Mouse (Mus musculus) kidney, embryonic 14.5 days (tissue): Measurements from ENCODE around the gene Malrd1. TPM values are rescaled to one million over a fixed set of nuclear protein-coding genes. Genes with fewer than 3 reads are reported as not detected.

Experiments used
- ATAC-seq: fragments of 200-750 bp; cut with Nextera tagmentation; 2 replicates; pipeline ENCODE4 v1.8.0; 2017; ENCODE audit warnings: moderate number of reproducible peaks, mild to moderate bottlenecking, moderate TSS enrichment, moderate library complexity; ENCODE audit not compliant: low FRiP score, low TSS enrichment
- H3K27ac ChIP-seq: fragments of 300-500 bp; sonication (generic); 2 replicates; pipeline ENCODE4 v1.5.1; 2014; ENCODE audit warnings: low read depth, mild to moderate bottlenecking, low read length, moderate library complexity, mixed read lengths
- H3K27me3 ChIP-seq: fragments of 300-500 bp; sonication (generic); 2 replicates; pipeline ENCODE4 v1.6.1; 2014; ENCODE audit warnings: mild to moderate bottlenecking, low read length; ENCODE audit not compliant: control insufficient read depth, insufficient read depth
- H3K36me3 ChIP-seq: fragments of 300-500 bp; sonication (generic); 2 replicates; pipeline ENCODE4 v1.6.1; 2014; ENCODE audit warnings: low read length, mixed read lengths; ENCODE audit not compliant: control insufficient read depth, insufficient read depth
- H3K4me1 ChIP-seq: fragments of 300-500 bp; sonication (generic); 2 replicates; pipeline ENCODE4 v1.6.1; 2014; ENCODE audit warnings: low read length, mixed read lengths; ENCODE audit not compliant: control insufficient read depth, insufficient read depth
- H3K4me2 ChIP-seq: fragments of 300-500 bp; sonication (generic); replicated peaks from 2 replicates; pipeline ENCODE4 v1.6.1; 2014; ENCODE audit warnings: low read depth, mild to moderate bottlenecking, low read length
- H3K4me3 ChIP-seq: fragments of 300-500 bp; sonication (generic); 2 replicates; pipeline ENCODE4 v1.5.1; 2014; ENCODE audit warnings: mild to moderate bottlenecking, low read length
- H3K9ac ChIP-seq: fragments of 300-500 bp; sonication (generic); 2 replicates; pipeline ENCODE4 v1.6.1; 2014; ENCODE audit warnings: low read depth, mild to moderate bottlenecking, low read length, moderate library complexity
- H3K9me3 ChIP-seq: fragments of 300-500 bp; sonication (generic); 2 replicates; pipeline ENCODE4 v1.6.1; 2016; ENCODE audit warnings: low read length; ENCODE audit not compliant: control insufficient read depth
- WGBS: fragments of 180-500 bp; shearing (Covaris S2); extraction: QIAGEN DNeasy Blood & Tissue Kit; methylation state at CpG from one replicate; pipeline ENCODE4 v1.1.7; 2014; 5-methylcytosine and 5-hydroxymethylcytosine counted together
- polyA plus RNA-seq: library from polyadenylated mRNA; unstranded; fragments of >200 nt; fragmentation: Nextera tagmentation; extraction: Ambion mirVana; gene quantifications from 2 replicates; pipeline ENCODE4 v1.2.1, GENCODE M21; 2014

Malrd1 gene
- 0.10 and 0.58 TPM in 2 replicates for polyA plus RNA-seq

DNA sequence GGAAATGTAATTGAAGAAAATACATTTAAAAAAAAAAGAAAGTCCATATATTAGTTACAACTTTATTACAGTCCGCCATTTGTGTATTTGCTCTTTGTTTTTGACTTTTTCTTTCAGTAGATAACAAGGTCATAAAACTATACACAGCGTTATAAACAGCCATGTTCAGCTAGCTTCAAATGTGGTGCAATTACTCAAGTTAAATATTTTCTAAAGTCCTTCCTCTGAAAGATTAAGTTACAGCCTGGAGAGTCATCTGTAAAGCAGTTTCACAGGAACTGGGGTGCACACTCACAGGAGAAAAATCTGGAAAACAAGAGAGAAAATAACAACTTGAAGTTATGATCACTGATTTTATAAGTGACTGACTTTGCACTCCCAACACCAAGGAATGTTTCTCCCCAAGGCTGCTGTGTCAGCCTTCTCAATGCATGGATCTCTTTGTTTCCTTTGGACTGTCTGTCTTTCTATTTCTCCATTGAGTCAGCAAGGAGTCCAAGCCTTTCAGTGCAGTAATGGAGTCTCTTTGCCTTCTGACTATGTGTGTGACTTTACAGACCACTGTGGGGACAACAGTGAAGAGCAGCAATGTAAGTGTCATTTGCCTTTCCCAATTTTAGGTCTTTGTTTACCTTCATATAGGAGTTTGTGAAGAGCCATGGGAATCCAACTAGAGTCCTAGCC lies at the start of gene Malrd1:
Gene Malrd1 (plus strand): TSS at position 239 of the 684 bp plus-strand sequence.
- Histone ChIP-seq H3K4me2 (no peak within 1 kb of the TSS), H3K9ac (no peak within 1 kb of the TSS), H3K36me3 (no peaks in the 10 kb centered on the region), H3K4me1 (no peaks in the 10 kb centered on the region), H3K4me3 (no peak within 1 kb of the TSS), H3K27me3 (no peaks in the 10 kb centered on the region), H3K9me3 (peaks cover 15% of the 10 kb centered on the region), H3K27ac (no peak within 1 kb of the TSS)
- no peak for ATAC-seq
- 56% methylated on average over 2 of the region's 2 CpGs for WGBS

DNA sequence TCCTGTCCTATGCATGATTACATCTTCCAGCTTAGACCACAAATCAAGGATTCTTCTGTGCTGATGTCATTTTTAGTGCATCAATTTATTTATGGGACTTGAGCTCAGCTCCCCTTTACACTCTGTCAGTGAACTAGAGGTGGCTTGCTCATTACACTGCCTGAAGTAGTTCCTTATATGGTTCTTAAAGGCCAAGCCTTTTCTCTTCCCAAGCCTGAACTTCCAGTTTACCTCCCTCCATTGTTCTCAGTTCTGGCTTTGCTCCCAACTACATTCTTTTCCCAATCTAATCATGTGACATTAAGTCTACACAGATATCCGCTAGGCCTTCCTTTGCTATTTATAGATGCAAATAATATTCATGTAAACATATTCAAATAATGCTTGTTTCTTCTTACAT lies 12.4 kb downstream of the Malrd1 start:
- no peak overlapping the region for H3K27ac ChIP-seq
- 70% methylated on average over 1 of the region's 1 CpGs for WGBS
- H3K27me3 ChIP-seq, result no peaks in the 10 kb centered on the region
- no peak for ATAC-seq
- no peaks in the 10 kb centered on the region for H3K36me3 ChIP-seq
- no peak overlapping the region for H3K9ac ChIP-seq
- no peaks in the 10 kb centered on the region for H3K9me3 ChIP-seq
- no peak overlapping the region for H3K4me3 ChIP-seq
- H3K4me2 ChIP-seq, result no peak overlapping the region
- no peaks in the 10 kb centered on the region for H3K4me1 ChIP-seq

DNA sequence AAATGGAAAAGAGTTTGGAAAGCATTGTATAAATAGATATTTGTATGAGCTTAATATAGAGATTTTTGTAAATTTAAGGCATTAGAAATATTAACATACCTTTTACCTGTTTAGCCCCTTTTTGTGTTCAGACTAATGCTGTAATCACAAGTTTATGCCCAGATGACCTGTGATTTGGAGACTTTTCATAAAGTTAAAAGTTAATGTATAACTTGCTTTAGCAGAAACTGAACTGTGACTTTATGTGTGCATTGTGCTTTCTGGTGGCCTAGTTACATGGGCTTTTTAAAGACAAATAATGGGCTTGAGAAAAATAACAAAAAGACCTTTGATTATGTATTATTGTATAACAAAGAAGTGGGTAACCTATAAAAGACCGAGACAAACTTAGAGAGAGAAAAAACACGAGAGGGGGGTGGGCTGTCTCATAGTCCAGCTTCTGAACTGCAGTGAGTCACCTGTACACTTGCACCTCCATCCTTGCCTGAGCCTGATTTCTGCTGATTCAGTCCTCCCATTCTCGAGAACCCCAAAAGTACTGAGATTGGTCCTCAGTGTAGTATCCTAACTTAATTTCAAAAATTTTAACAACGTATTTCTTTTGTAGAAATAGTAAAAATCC lies 87.2 kb downstream of the Malrd1 start:
- WGBS, result 62% methylated on average over 4 of the region's 4 CpGs
- Histone ChIP-seq H3K9me3 (no peaks in the 10 kb centered on the region), H3K27me3 (no peaks in the 10 kb centered on the region), H3K4me3 (no peak overlapping the region), H3K36me3 (no peaks in the 10 kb centered on the region), H3K4me1 (no peaks in the 10 kb centered on the region), H3K4me2 (no peak overlapping the region), H3K27ac (no peak overlapping the region), H3K9ac (no peak overlapping the region)
- no peak for ATAC-seq

DNA sequence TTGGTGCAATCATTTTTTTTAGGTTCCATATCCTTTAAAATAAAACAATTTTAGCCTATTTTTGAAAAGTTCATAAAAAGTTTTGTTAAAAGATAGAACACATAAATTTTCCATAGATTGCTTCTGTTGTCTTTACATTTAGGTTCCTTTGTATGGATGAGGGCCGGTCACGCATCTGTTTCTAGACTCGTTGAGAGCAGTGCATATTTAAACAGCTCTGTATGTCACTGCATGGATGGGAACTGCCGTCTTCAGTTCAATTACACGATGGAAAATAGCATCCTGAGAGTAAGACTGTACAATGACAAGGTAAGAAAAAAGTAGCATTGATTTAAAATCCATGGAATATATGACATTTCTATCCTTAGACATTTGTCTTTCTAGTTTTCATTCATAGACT lies 87.7 kb downstream of the Malrd1 start:
- no peaks in the 10 kb centered on the region for H3K27me3 ChIP-seq
- no peaks in the 10 kb centered on the region for H3K4me1 ChIP-seq
- H3K9me3 ChIP-seq, result no peaks in the 10 kb centered on the region
- 70% methylated on average over 5 of the region's 5 CpGs for WGBS
- ATAC-seq, result no peak
- no peak overlapping the region for H3K4me2 ChIP-seq
- no peak overlapping the region for H3K4me3 ChIP-seq
- H3K9ac ChIP-seq, result no peak overlapping the region
- H3K36me3 ChIP-seq, result no peaks in the 10 kb centered on the region
- H3K27ac ChIP-seq, result no peak overlapping the region

DNA sequence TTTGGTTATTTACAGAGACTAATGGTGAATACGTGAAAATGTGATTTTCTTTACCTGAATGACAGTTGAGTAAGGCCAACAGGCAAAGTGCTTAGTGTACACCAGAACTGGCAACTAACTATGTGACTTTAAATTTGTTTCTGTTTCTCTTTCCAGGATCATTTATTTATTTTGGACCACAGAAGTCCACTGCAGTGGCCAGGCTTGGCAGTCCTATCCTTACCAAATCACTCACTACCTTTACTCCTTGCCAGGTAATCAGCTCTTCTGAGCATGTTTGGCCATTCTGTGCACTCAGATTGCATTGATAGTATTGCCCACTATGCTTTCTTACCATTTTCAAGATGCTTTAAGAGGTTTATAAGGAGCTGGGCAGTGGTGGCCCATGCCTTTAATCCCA lies 109.5 kb downstream of the Malrd1 start:
- ATAC-seq, result no peak
- no peaks in the 10 kb centered on the region for H3K9me3 ChIP-seq
- H3K27me3 ChIP-seq, result no peaks in the 10 kb centered on the region
- no peak overlapping the region for H3K4me3 ChIP-seq
- no peaks in the 10 kb centered on the region for H3K36me3 ChIP-seq
- no peak overlapping the region for H3K4me2 ChIP-seq
- H3K27ac ChIP-seq, result no peak overlapping the region
- H3K9ac ChIP-seq, result no peak overlapping the region
- WGBS, result 88% methylated on average over 1 of the region's 1 CpGs
- no peaks in the 10 kb centered on the region for H3K4me1 ChIP-seq

DNA sequence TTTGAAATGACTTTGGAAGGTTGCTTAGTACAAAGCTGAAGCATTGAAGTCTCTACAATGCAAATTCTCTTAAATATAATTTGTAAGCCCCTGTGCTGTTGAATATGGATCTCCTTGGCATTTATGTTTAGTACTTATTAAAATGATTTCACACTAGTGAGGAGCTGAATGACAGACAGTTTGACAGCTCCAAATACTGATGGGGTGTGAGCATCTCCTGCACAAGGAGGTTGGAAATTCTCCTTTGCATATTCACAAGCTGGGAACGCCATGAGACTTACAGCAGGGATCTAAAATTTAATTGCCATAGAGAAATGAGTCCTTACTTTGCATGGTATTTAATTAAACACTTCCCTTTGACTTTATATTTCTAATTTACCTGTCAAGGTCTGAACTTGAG lies 117.6 kb downstream of the Malrd1 start:
- 91% methylated on average over 1 of the region's 1 CpGs for WGBS
- H3K4me1 ChIP-seq, result no peaks in the 10 kb centered on the region
- no peaks in the 10 kb centered on the region for H3K36me3 ChIP-seq
- H3K27ac ChIP-seq, result no peak overlapping the region
- H3K27me3 ChIP-seq, result no peaks in the 10 kb centered on the region
- no peak overlapping the region for H3K4me3 ChIP-seq
- H3K9ac ChIP-seq, result no peak overlapping the region
- no peak for ATAC-seq
- no peaks in the 10 kb centered on the region for H3K9me3 ChIP-seq
- no peak overlapping the region for H3K4me2 ChIP-seq

DNA sequence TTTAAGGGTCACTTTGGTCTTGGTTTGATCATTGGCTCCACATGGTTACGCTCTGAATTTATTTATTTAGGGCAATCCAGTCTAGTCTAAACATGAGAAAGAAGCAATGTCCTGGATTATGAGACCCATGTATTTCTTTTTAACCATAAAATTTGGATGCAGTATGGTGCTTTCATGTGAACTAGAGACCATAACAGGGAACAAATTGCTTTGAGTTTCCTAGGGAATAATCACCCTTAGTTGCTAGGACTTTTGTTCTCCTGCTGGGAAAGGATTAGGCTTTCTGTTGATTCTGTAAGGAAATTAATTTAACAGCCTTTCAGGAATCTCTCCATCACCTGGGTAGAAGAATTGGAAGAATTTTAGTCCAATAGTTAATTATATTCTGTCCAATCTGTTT lies 130.1 kb downstream of the Malrd1 start:
- Histone ChIP-seq H3K36me3 (no peaks in the 10 kb centered on the region), H3K4me2 (no peak overlapping the region), H3K4me3 (no peak overlapping the region), H3K4me1 (no peaks in the 10 kb centered on the region), H3K9ac (no peak overlapping the region), H3K9me3 (no peaks in the 10 kb centered on the region), H3K27me3 (no peaks in the 10 kb centered on the region), H3K27ac (no peak overlapping the region)
- WGBS, result 84% methylated on average over 1 of the region's 1 CpGs
- ATAC-seq, result no peak

DNA sequence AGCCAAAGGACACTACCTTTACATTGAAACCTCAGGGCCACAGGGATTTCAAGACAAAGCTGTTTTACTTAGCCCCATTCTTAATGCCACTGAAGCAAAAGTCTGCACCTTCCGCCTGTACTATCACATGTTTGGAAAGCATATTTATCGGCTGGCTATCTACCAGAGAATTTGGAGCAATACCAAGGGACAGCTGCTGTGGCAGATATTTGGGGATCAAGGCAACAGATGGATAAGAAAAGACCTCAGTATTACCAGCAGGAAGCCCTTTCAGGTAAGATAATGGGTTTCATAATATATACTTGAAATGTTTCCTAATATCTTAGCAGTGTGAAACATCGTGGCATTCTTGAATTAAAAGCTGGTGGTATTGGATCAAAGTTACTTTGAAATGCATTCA lies 176.7 kb downstream of the Malrd1 start:
- ATAC-seq, result no peak
- no peaks in the 10 kb centered on the region for H3K36me3 ChIP-seq
- WGBS, result 91% methylated on average over 3 of the region's 3 CpGs
- H3K27ac ChIP-seq, result no peak overlapping the region
- no peak overlapping the region for H3K4me2 ChIP-seq
- H3K4me1 ChIP-seq, result no peaks in the 10 kb centered on the region
- no peak overlapping the region for H3K9ac ChIP-seq
- no peak overlapping the region for H3K4me3 ChIP-seq
- H3K9me3 ChIP-seq, result no peaks in the 10 kb centered on the region
- no peaks in the 10 kb centered on the region for H3K27me3 ChIP-seq

DNA sequence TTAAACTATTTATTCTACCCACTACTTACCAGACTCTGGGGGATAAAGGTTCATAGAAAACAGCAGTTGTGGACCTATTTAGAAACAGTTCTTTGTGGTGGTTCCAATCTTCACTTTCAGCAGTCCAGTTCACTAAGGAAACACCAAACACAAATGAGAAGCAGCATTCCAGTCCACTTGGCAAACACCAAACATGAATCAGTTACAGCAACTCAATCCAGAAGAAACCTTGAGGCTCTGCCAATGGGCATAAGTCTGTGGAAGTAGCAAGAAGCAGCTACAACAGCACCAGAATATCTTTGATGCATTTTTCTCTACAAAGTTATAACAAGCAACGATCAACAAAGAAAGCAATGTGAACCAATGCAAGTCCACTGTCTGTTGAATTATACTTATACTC lies 214.7 kb downstream of the Malrd1 start:
- H3K27me3 ChIP-seq, result no peaks in the 10 kb centered on the region
- H3K9ac ChIP-seq, result no peak overlapping the region
- no peaks in the 10 kb centered on the region for H3K36me3 ChIP-seq
- no peak for ATAC-seq
- no peak overlapping the region for H3K4me3 ChIP-seq
- no peaks in the 10 kb centered on the region for H3K4me1 ChIP-seq
- no peaks in the 10 kb centered on the region for H3K9me3 ChIP-seq
- H3K4me2 ChIP-seq, result no peak overlapping the region
- no peak overlapping the region for H3K27ac ChIP-seq
- WGBS, result 96% methylated on average over 1 of the region's 1 CpGs
